Mouse (Mus musculus): ENCODE measurements around the gene Drd1. TPM values are rescaled to one million over a fixed set of nuclear protein-coding genes. Genes with fewer than 3 reads are reported as not detected.

Gene Drd1
- total RNA-seq, 2 experiments from 2014 or later, result 5.4 to 8.7 TPM

- Histone ChIP-seq H3K27ac (no peak overlapping the region; the same call in 1 of the 2 replicates), H3K4me3 (no peak overlapping the region)
- no peak for TF ChIP-seq CTCF (conservative IDR thresholded peaks at IDR 0.05)
- peak; percentile 23 to 30 for DNase-seq (ENCODE audit: low spot score in 2 of 2)
Measured at GRCm38 (mm10) chr13:54023311-54023710, 32.2 kb downstream of the Drd1 start.

DNA sequence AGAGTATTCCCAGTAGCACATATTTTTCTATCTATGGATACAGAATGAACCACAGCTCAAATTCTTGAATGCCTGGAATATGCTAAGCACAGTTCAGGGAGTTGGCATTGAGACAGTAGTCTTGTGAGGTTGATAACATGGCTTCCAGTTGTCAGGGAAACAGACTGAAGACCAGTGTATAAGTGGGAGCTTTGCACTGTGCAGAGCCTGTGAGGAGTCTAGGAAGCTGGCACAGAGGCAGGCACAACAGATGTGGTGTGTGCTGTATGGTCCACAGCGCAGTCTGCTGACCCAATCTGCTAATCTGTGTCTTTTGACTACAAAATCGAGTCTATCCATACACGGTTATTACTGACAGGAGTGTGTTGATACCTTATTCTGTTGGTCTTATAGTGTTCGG lies 46.8 kb downstream of the Drd1 start:
- no peak for TF ChIP-seq CTCF (conservative IDR thresholded peaks at IDR 0.05)
- no peak overlapping the region for H3K27ac ChIP-seq
- no peak for DNase-seq (ENCODE audit: low spot score in 2 of 2)
- no peak overlapping the region for H3K4me3 ChIP-seq

Other genes starting within 250 kb of the Drd1 start
- gene Sfxn1, start 16.2 kb upstream of the Drd1 start, total RNA-seq (2021), result 10 to 100 TPM; 48.7 to 49.1 TPM
- gene Hrh2, start 136.4 kb upstream of the Drd1 start, total RNA-seq (2021), result 1 to 10 TPM; 6.3 to 6.9 TPM